9 mouse cellular contexts compared by ENCODE assay signal in genomic region chr8:84614512-84615223, GRCm38 (mm10). TPM values are rescaled to one million over a fixed set of nuclear protein-coding genes. Genes with fewer than 3 reads are reported as not detected.
A peak's percentile ranks its signal among the peaks of the same experiment; 100 is the strongest.
DNase-seq lines count a peak whose midpoint lies in the region; ATAC-seq and TF ChIP-seq lines count a peak whose summit lies in the region.
"Had no signal": no experiment of that assay in that cellular context is flagged by ENCODE, and none has a peak within 500 bp of the region (broad histone marks: within the 10 kb centered on the region; RNA-seq: fewer than 3 reads in every experiment).

No protein-coding gene starts in this region.

- TF ChIP-seq POLR2A in kidney, adult 2 months (IDR thresholded peaks at IDR 0.05; ENCODE audit: low read depth, low read length), result no peak

- H3K27me3 ChIP-seq in kidney, adult 2 months (replicated peaks; ENCODE audit: control insufficient read depth, insufficient read depth, low read length), result no peaks in the 10 kb centered on the region
- H3K27me3 ChIP-seq in kidney, embryonic 16.5 days (ENCODE audit: insufficient read depth, low read length), result peaks cover 9% of the 10 kb centered on the region

- H3K4me3 ChIP-seq in kidney, adult 2 months (ENCODE audit: insufficient read depth, low read depth, low read length), result no peak overlapping the region
- no peak overlapping the region for H3K4me3 ChIP-seq in kidney, embryonic 16.5 days (ENCODE audit: low read length)
- H3K4me3 ChIP-seq: liver, embryonic 15.5 days had no signal

- no peaks in the 10 kb centered on the region for H3K36me3 ChIP-seq in kidney, adult 2 months (ENCODE audit: control insufficient read depth, insufficient read depth, low read length)
- H3K36me3 ChIP-seq in kidney, embryonic 16.5 days (ENCODE audit: insufficient read depth, low read length), result no peaks in the 10 kb centered on the region
- H3K36me3 ChIP-seq: liver, embryonic 15.5 days had no signal

- WGBS in kidney, adult 2 months, result 35% methylated on average over 16 of the region's 16 CpGs
- WGBS in kidney, embryonic 16.5 days, result 37% methylated on average over 16 of the region's 16 CpGs

- intact Hi-C loops in gastrocnemius, postnatal 36 days (cut with DNase I), result no loop called here

- H3K27ac ChIP-seq in kidney, adult 2 months (ENCODE audit: insufficient read depth, low read depth, low read length), result no peak overlapping the region
- no peak overlapping the region for H3K27ac ChIP-seq in kidney, embryonic 16.5 days (ENCODE audit: low read length)
- H3K27ac ChIP-seq: liver, embryonic 15.5 days had no signal

- no peaks in the 10 kb centered on the region for H3K4me1 ChIP-seq in kidney, adult 2 months (ENCODE audit: control insufficient read depth, insufficient read depth, low read length)
- H3K4me1 ChIP-seq in kidney, embryonic 16.5 days (ENCODE audit: insufficient read depth, low read length), result no peaks in the 10 kb centered on the region
- H3K4me1 ChIP-seq: liver, embryonic 15.5 days had no signal

- H3K4me2 ChIP-seq in kidney, embryonic 16.5 days (replicated peaks; ENCODE audit: low read depth, low read length), result no peak overlapping the region
- H3K4me2 ChIP-seq: liver, embryonic 15.5 days had no signal

- ATAC-seq in kidney, embryonic 16.5 days (ENCODE audit: low FRiP score, low TSS enrichment), result no peak
- peak; percentile 34 for ATAC-seq in CD4-positive, CD25-positive, alpha-beta regulatory T cell, adult 4 months

- H3K9ac ChIP-seq in kidney, embryonic 16.5 days (replicated peaks; ENCODE audit: low read length), result no peak overlapping the region
- H3K9ac ChIP-seq: liver, embryonic 15.5 days had no signal

- TF ChIP-seq CTCF in kidney, adult 2 months (conservative IDR thresholded peaks at IDR 0.05; ENCODE audit: insufficient read depth, insufficient read length, low read depth, low read length), result peak; percentile 34; the same call in 1 of the 2 replicates

- DNase-seq in kidney, adult 2 months, result peak; percentile 25
- peak; percentile 45 for DNase-seq in c-Kit-positive CD71-negative TER-119-negative erythroid progenitor cells, embryonic 14.5 days (ENCODE audit: low read depth)
- peak; percentile 27 for DNase-seq in kidney, postnatal 14 days
- peak; percentile 50 for DNase-seq in thymus, postnatal 25 days
- no peak for DNase-seq in gastrocnemius, postnatal 36 days
- DNase-seq in layer of hippocampus, postnatal 14 days (ENCODE audit: low spot score in 2 of 2), result no peak

- H3K9me3 ChIP-seq in kidney, embryonic 16.5 days (ENCODE audit: low read length), result no peaks in the 10 kb centered on the region
- H3K9me3 ChIP-seq: liver, embryonic 15.5 days had no signal

RNA-seq across cellular contexts. Expression of gene Ier2, which starts 48.0 kb away (rescaled TPM):
- polyA plus RNA-seq in kidney, adult 2 months (2012; rRNA removed), result 5.7 and 7.3 TPM in 2 replicates
- polyA plus RNA-seq in kidney, embryonic 16.5 days (2015; fragmentation: Nextera tagmentation; extraction: Ambion mirVana), result 73.5 and 78.0 TPM in 2 replicates
- 10 to 100 TPM; 39.5 to 42.6 TPM for polyA plus RNA-seq in CD4-positive, CD25-positive, alpha-beta regulatory T cell, adult 4 months (2017; shearing (Covaris generic))
- 1 to 10 TPM; 5.6 to 9.3 TPM for total RNA-seq in gastrocnemius, postnatal 36 days (2021)
- total RNA-seq in layer of hippocampus, postnatal 14 days (2021), result 10 to 100 TPM in 1 of 2 experiments, 1 to 10 TPM in 1; 9.5 to 12.5 TPM

Comparison
In these comparisons a context has a peak if more than half of its experiments do, and no peak if none do; other contexts are left out.
1. DNase-seq: peak in kidney, adult 2 months (single experiment), c-Kit-positive CD71-negative TER-119-negative erythroid progenitor cells, embryonic 14.5 days (single experiment), kidney, postnatal 14 days (single experiment) and thymus, postnatal 25 days (single experiment); none in gastrocnemius, postnatal 36 days (0 of 2) and layer of hippocampus, postnatal 14 days (0 of 2).